Mouse (Mus musculus) kidney, embryonic 16.5 days (tissue): ENCODE results near the gene Reep1. TPM values are rescaled to one million over a fixed set of nuclear protein-coding genes. Genes with fewer than 3 reads are reported as not detected.

ENCODE experiments used
- ATAC-seq: fragments of 200-750 bp; cut with Nextera tagmentation; 2 replicates; pipeline ENCODE4 v1.8.0; 2017; ENCODE audit warnings: moderate TSS enrichment; ENCODE audit not compliant: low FRiP score, low TSS enrichment
- H3K27ac ChIP-seq: fragments of 300-500 bp; sonication (generic); 2 replicates; pipeline ENCODE4 v1.5.1; 2014; ENCODE audit warnings: low read length
- H3K27me3 ChIP-seq: fragments of 300-500 bp; sonication (generic); 2 replicates; pipeline ENCODE4 v1.6.1; 2014; ENCODE audit warnings: low read length, control low read depth, mixed read lengths; ENCODE audit not compliant: insufficient read depth
- H3K36me3 ChIP-seq: fragments of 300-500 bp; sonication (generic); 2 replicates; pipeline ENCODE4 v1.6.1; 2014; ENCODE audit warnings: low read length, control low read depth, mixed read lengths; ENCODE audit not compliant: insufficient read depth
- H3K4me1 ChIP-seq: fragments of 300-500 bp; sonication (generic); 2 replicates; pipeline ENCODE4 v1.6.1; 2014; ENCODE audit warnings: low read length, control low read depth, mixed read lengths; ENCODE audit not compliant: insufficient read depth
- H3K4me2 ChIP-seq: fragments of 300-500 bp; sonication (generic); replicated peaks from 2 replicates; pipeline ENCODE4 v1.6.1; 2014; ENCODE audit warnings: low read depth, low read length
- H3K4me3 ChIP-seq: fragments of 300-500 bp; sonication (generic); 2 replicates; pipeline ENCODE4 v1.5.1; 2014; ENCODE audit warnings: mild to moderate bottlenecking, low read length
- H3K9ac ChIP-seq: fragments of 300-500 bp; sonication (generic); replicated peaks from 2 replicates; pipeline ENCODE4 v1.6.1; 2014; ENCODE audit warnings: low read length
- H3K9me3 ChIP-seq: fragments of 300-500 bp; sonication (generic); 2 replicates; pipeline ENCODE4 v1.6.1; 2016; ENCODE audit warnings: low read length, control low read depth
- WGBS: fragments of 180-500 bp; shearing (Covaris S2); extraction: QIAGEN DNeasy Blood & Tissue Kit; methylation state at CpG from one replicate; pipeline ENCODE4 v1.1.7; 2014; 5-methylcytosine and 5-hydroxymethylcytosine counted together
- polyA plus RNA-seq: library from polyadenylated mRNA; unstranded; fragments of >200 nt; fragmentation: Nextera tagmentation; extraction: Ambion mirVana; gene quantifications from 2 replicates; pipeline ENCODE4 v1.2.1, GENCODE M21; 2015

The Reep1 gene
- polyA plus RNA-seq, 1 experiment from 2014 or later: 14.1 TPM

DNA sequence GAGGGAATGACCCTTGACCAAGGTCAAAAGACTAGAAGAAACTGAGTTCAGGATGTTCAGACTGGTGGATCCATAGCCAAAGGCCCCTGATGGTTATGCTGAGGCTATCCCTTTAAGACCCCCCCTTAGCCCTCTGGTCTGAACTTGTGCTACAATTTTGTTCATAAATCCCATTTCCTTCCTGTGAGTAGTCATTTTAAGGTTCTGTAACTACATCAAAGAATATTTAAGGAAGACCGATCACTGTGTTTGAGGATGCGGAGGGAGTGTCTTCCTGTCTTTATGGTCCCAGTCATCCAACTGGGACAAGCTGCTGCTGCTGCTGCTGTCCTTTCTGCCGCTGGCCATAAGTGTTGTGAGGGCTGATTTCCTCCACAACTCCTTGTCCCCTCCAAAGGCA, 3.0 kb downstream of the Reep1 start:
- Histone ChIP-seq H3K9me3 (0 out of 2 replicates have a peak, but pooled peaks cover 3% of the 10 kb centered on the region), H3K27me3 (peaks cover 21% of the 10 kb centered on the region; the same call in 1 of the 2 replicates), H3K4me3 (no peak overlapping the region), H3K4me1 (peaks cover 16% of the 10 kb centered on the region), H3K27ac (no peak overlapping the region), H3K9ac (no peak overlapping the region), H3K4me2 (no peak overlapping the region), H3K36me3 (no peaks in the 10 kb centered on the region)
- ATAC-seq: no peak
- WGBS: 77% methylated on average over 3 of the region's 3 CpGs

- no peak for ATAC-seq
- Histone ChIP-seq H3K4me3 (no peak overlapping the region), H3K27me3 (peaks cover 21% of the 10 kb centered on the region; the same call in 1 of the 2 replicates)
These were observed 3.8 kb downstream of the Reep1 start for GRCm38 (mm10) chr6:71711201-71711600.

GRCm38 (mm10) chr6:71713532-71713931, 6.2 kb downstream of the Reep1 start:
- 75% methylated on average over 2 of the region's 2 CpGs for WGBS
- Histone ChIP-seq H3K36me3 (no peaks in the 10 kb centered on the region), H3K4me1 (peaks cover 10% of the 10 kb centered on the region), H3K4me3 (no peak overlapping the region), H3K9me3 (0 out of 2 replicates have a peak, but pooled peaks cover 3% of the 10 kb centered on the region), H3K9ac (no peak overlapping the region), H3K27ac (no peak overlapping the region), H3K27me3 (peaks cover 10% of the 10 kb centered on the region; the same call in 1 of the 2 replicates), H3K4me2 (no peak overlapping the region)
- ATAC-seq: no peak

More at GRCm38 (mm10) chr6:71711201-71711600, 3.8 kb downstream of the Reep1 start:
- no peak overlapping the region for H3K4me2 ChIP-seq
- no peak overlapping the region for H3K9ac ChIP-seq
- H3K36me3 ChIP-seq: no peaks in the 10 kb centered on the region
- 72% methylated on average over 5 of the region's 5 CpGs for WGBS
- no peak overlapping the region for H3K27ac ChIP-seq
- 0 out of 2 replicates have a peak, but pooled peaks cover 3% of the 10 kb centered on the region for H3K9me3 ChIP-seq
- H3K4me1 ChIP-seq: peaks cover 16% of the 10 kb centered on the region

- Histone ChIP-seq H3K27me3 (no peaks in the 10 kb centered on the region), H3K4me2 (no peak overlapping the region), H3K36me3 (no peaks in the 10 kb centered on the region), H3K9me3 (0 out of 2 replicates have a peak, but pooled peaks cover 3% of the 10 kb centered on the region), H3K4me3 (no peak overlapping the region), H3K4me1 (0 out of 2 replicates have a peak, but pooled peaks cover 3% of the 10 kb centered on the region), H3K27ac (no peak overlapping the region), H3K9ac (no peak overlapping the region)
- 59% methylated on average over 5 of the region's 5 CpGs for WGBS
- no peak for ATAC-seq
These were observed 7.6 kb downstream of the Reep1 start for GRCm38 (mm10) chr6:71715006-71715405.

- Histone ChIP-seq H3K27me3 (no peaks in the 10 kb centered on the region), H3K9ac (no peak overlapping the region), H3K36me3 (no peaks in the 10 kb centered on the region), H3K4me1 (no peaks in the 10 kb centered on the region), H3K4me2 (no peak overlapping the region), H3K4me3 (no peak overlapping the region), H3K27ac (no peak overlapping the region), H3K9me3 (0 out of 2 replicates have a peak, but pooled peaks cover under 1% of the 10 kb centered on the region)
- no peak for ATAC-seq
- WGBS: 94% methylated on average over 5 of the region's 5 CpGs
These were observed 9.1 kb downstream of the Reep1 start for GRCm38 (mm10) chr6:71716434-71716833.

GRCm38 (mm10) chr6:71718322-71718721, 11.0 kb downstream of the Reep1 start:
- ATAC-seq: no peak

GRCm38 (mm10) chr6:71719302-71719701, 11.9 kb downstream of the Reep1 start:
- Histone ChIP-seq H3K9me3 (no peaks in the 10 kb centered on the region), H3K4me3 (no peak overlapping the region), H3K27me3 (no peaks in the 10 kb centered on the region), H3K36me3 (no peaks in the 10 kb centered on the region), H3K9ac (no peak overlapping the region), H3K4me2 (no peak overlapping the region), H3K4me1 (no peaks in the 10 kb centered on the region), H3K27ac (no peak overlapping the region)
- ATAC-seq: no peak
- 91% methylated on average over 4 of the region's 4 CpGs for WGBS

More at GRCm38 (mm10) chr6:71718322-71718721, 11.0 kb downstream of the Reep1 start:
- 68% methylated on average over 2 of the region's 2 CpGs for WGBS
- H3K9me3 ChIP-seq: no peaks in the 10 kb centered on the region
- no peak overlapping the region for H3K9ac ChIP-seq
- H3K4me1 ChIP-seq: no peaks in the 10 kb centered on the region
- no peak overlapping the region for H3K4me3 ChIP-seq
- H3K27me3 ChIP-seq: no peaks in the 10 kb centered on the region
- no peak overlapping the region for H3K4me2 ChIP-seq
- no peaks in the 10 kb centered on the region for H3K36me3 ChIP-seq
- no peak overlapping the region for H3K27ac ChIP-seq

DNA sequence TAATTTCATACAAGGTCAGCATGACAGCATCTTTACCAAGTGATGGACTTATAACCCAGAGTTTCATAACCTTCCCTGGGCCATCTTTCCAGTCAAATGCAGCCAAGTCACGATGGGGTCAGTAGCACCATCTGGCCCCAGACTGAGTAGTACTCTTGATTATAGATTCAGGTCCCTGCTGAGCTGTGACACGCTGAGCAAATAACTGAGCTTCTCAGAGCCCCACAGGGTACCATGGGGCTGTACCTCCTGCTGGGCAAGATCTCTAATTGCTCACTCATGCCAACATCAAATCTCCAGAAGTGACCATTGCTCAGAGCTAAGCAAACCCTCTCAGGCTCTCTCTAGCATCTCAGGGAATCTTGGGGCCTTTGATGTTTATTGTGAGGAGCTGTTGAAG, 15.6 kb downstream of the Reep1 start:
- no peak overlapping the region for H3K9ac ChIP-seq
- H3K4me2 ChIP-seq: no peak overlapping the region
- no peak overlapping the region for H3K27ac ChIP-seq
- H3K4me1 ChIP-seq: no peaks in the 10 kb centered on the region
- H3K4me3 ChIP-seq: no peak overlapping the region
- ATAC-seq: no peak
- H3K9me3 ChIP-seq: no peaks in the 10 kb centered on the region
- no peaks in the 10 kb centered on the region for H3K36me3 ChIP-seq
- no peaks in the 10 kb centered on the region for H3K27me3 ChIP-seq
- WGBS: 53% methylated on average over 2 of the region's 2 CpGs

GRCm38 (mm10) chr6:71723555-71723954, 16.2 kb downstream of the Reep1 start:
- Histone ChIP-seq H3K9me3 (no peaks in the 10 kb centered on the region), H3K4me1 (no peaks in the 10 kb centered on the region), H3K4me3 (no peak overlapping the region), H3K27me3 (no peaks in the 10 kb centered on the region), H3K4me2 (no peak overlapping the region), H3K36me3 (no peaks in the 10 kb centered on the region), H3K9ac (0 out of 2 replicates have a peak overlapping the region, but pooled peaks have one; percentile 22), H3K27ac (no peak overlapping the region)
- WGBS: 50% methylated on average over 4 of the region's 4 CpGs
- ATAC-seq: 0 out of 2 replicates have a peak, but pooled peaks have one; percentile 42

DNA sequence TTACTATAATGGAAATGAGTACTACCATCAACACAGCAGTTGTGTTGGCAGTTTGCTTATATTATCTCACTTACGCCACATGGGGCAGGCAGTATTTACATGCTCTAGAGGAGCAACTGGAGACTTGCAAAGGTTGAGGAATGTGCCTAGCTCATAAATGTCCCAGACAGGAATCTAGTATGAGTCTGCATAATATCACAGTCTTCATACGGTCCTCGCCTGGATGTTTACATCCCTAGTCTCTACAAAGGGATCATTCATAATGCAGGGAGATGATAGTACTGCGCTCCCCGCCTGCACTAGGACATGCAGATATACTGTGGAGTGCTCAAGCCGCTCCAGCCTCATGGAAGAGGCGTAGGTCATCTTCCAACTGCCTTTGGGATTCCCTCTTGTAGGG, 19.3 kb downstream of the Reep1 start:
- WGBS: 90% methylated on average over 7 of the region's 7 CpGs
- Histone ChIP-seq H3K36me3 (no peaks in the 10 kb centered on the region), H3K4me3 (no peak overlapping the region), H3K27me3 (no peaks in the 10 kb centered on the region), H3K4me2 (no peak overlapping the region), H3K27ac (no peak overlapping the region), H3K4me1 (no peaks in the 10 kb centered on the region), H3K9me3 (no peaks in the 10 kb centered on the region), H3K9ac (no peak overlapping the region)
- no peak for ATAC-seq
